Mouse (Mus musculus): ENCODE measurements around the gene Plekhf1.

- no peak for TF ChIP-seq POLR2A (IDR thresholded peaks at IDR 0.05; ENCODE audit: low read depth, low read length)
- TF ChIP-seq CTCF (IDR thresholded peaks at IDR 0.05; ENCODE audit: extremely low read depth, insufficient read depth, insufficient read length, insufficient replicate concordance), result no peak
These were observed 7.0 kb downstream of the Plekhf1 start for GRCm38 (mm10) chr7:38220866-38221265.
